Mouse (Mus musculus): ENCODE data around the gene Gm26566.

- no peak for TF ChIP-seq CTCF (conservative IDR thresholded peaks at IDR 0.05; ENCODE audit: insufficient read depth, insufficient read length, low read depth, low read length)
- TF ChIP-seq POLR2A (IDR thresholded peaks at IDR 0.05; ENCODE audit: low read depth, low read length) = no peak
Observed at GRCm38 (mm10) chr4:88742771-88743371, 21.3 kb downstream of the Gm26566 start.

All from kidney, adult 2 months (tissue).